Mouse (Mus musculus): ENCODE measurements around the gene Vmn1r176. TPM values are rescaled to one million over a fixed set of nuclear protein-coding genes. Genes with fewer than 3 reads are reported as not detected.
"Not testable (repeated sequence)": the region's sequence is repeated elsewhere in the genome, so short reads cannot be mapped to it uniquely, and the experiment has no call there.

Vmn1r176 gene
- not detected in 2 replicates for polyA plus RNA-seq (2015; fragmentation: Nextera tagmentation; extraction: Ambion mirVana)

- not testable (repeated sequence) for H3K27me3 ChIP-seq (replicated peaks; ENCODE audit: insufficient read depth, low read length); H3K9me3 ChIP-seq (ENCODE audit: low read length); H3K27ac ChIP-seq (ENCODE audit: low read length); ATAC-seq; DNase-seq (ENCODE audit: low spot score); H3K4me1 ChIP-seq (ENCODE audit: insufficient read depth, low read depth, low read length); H3K4me2 ChIP-seq (replicated peaks; ENCODE audit: low read depth, low read length); H3K9ac ChIP-seq (replicated peaks; ENCODE audit: low read depth); H3K36me3 ChIP-seq (ENCODE audit: insufficient read depth, low read length); H3K4me3 ChIP-seq (ENCODE audit: low read depth, low read length)
- no CpG with 5 or more reads among the region's 1 CpGs for WGBS
These were observed at the start of gene Vmn1r176 for GRCm38 (mm10) chr7:23837272-23837671. Gene Vmn1r176 (minus strand): TSS chr7:23837372.

- 43% methylated on average over 3 of the region's 4 CpGs for WGBS
- H3K4me2 ChIP-seq (replicated peaks; ENCODE audit: low read depth, low read length); H3K9ac ChIP-seq (replicated peaks; ENCODE audit: low read depth); H3K4me1 ChIP-seq (ENCODE audit: insufficient read depth, low read depth, low read length); H3K27me3 ChIP-seq (replicated peaks; ENCODE audit: insufficient read depth, low read length); H3K4me3 ChIP-seq (ENCODE audit: low read depth, low read length); ATAC-seq; DNase-seq (ENCODE audit: low spot score); H3K27ac ChIP-seq (ENCODE audit: low read length); H3K36me3 ChIP-seq (ENCODE audit: insufficient read depth, low read length); H3K9me3 ChIP-seq (ENCODE audit: low read length): not testable (repeated sequence)
These were observed 39.7 kb upstream of the Vmn1r176 start for GRCm38 (mm10) chr7:23876918-23877317.

- ATAC-seq; H3K36me3 ChIP-seq (ENCODE audit: insufficient read depth, low read length); H3K9me3 ChIP-seq (ENCODE audit: low read length); H3K4me3 ChIP-seq (ENCODE audit: low read depth, low read length); DNase-seq (ENCODE audit: low spot score); H3K9ac ChIP-seq (replicated peaks; ENCODE audit: low read depth); H3K4me1 ChIP-seq (ENCODE audit: insufficient read depth, low read depth, low read length); H3K27me3 ChIP-seq (replicated peaks; ENCODE audit: insufficient read depth, low read length); H3K4me2 ChIP-seq (replicated peaks; ENCODE audit: low read depth, low read length); H3K27ac ChIP-seq (ENCODE audit: low read length): not testable (repeated sequence)
- 0% methylated on average over 1 of the region's 1 CpGs for WGBS
These were observed 29.2 kb upstream of the Vmn1r176 start, which contains the start of gene Vmn1r177 for GRCm38 (mm10) chr7:23866349-23866748. Gene Vmn1r177 (minus strand): TSS chr7:23866449.

GRCm38 (mm10) chr7:23810543-23810942, 26.6 kb downstream of the Vmn1r176 start, which contains the start of gene Vmn1r175:
Gene Vmn1r175 (minus strand): TSS chr7:23810643.
- not testable (repeated sequence) for H3K9ac ChIP-seq (replicated peaks; ENCODE audit: low read depth); DNase-seq (ENCODE audit: low spot score); H3K4me3 ChIP-seq (ENCODE audit: low read depth, low read length); H3K27ac ChIP-seq (ENCODE audit: low read length); H3K27me3 ChIP-seq (replicated peaks; ENCODE audit: insufficient read depth, low read length); H3K4me2 ChIP-seq (replicated peaks; ENCODE audit: low read depth, low read length); H3K4me1 ChIP-seq (ENCODE audit: insufficient read depth, low read depth, low read length); ATAC-seq; H3K9me3 ChIP-seq (ENCODE audit: low read length); H3K36me3 ChIP-seq (ENCODE audit: insufficient read depth, low read length)

GRCm38 (mm10) chr7:23784526-23784925, 52.6 kb downstream of the Vmn1r176 start:
- no peak overlapping the region for H3K27ac ChIP-seq (ENCODE audit: low read length)
- WGBS: 78% methylated on average over 6 of the region's 6 CpGs
- DNase-seq (ENCODE audit: low spot score) (no peak), ATAC-seq (no peak)
- H3K27me3 ChIP-seq (replicated peaks; ENCODE audit: insufficient read depth, low read length): no peaks in the 10 kb centered on the region
- H3K4me2 ChIP-seq (replicated peaks; ENCODE audit: low read depth, low read length): no peak overlapping the region
- no peaks in the 10 kb centered on the region for H3K36me3 ChIP-seq (ENCODE audit: insufficient read depth, low read length)
- TF ChIP-seq EP300 (IDR thresholded peaks at IDR 0.05) (no peak), CTCF (IDR thresholded peaks at IDR 0.05) (no peak)
- no peak overlapping the region for H3K9ac ChIP-seq (replicated peaks; ENCODE audit: low read depth)
- no peaks in the 10 kb centered on the region for H3K4me1 ChIP-seq (ENCODE audit: insufficient read depth, low read depth, low read length)
- H3K4me3 ChIP-seq (ENCODE audit: low read depth, low read length): no peak overlapping the region
- peaks cover 3% of the 10 kb centered on the region; the same call in 1 of the 2 replicates for H3K9me3 ChIP-seq (ENCODE audit: low read length)

Other genes with a start within 250 kb of the Vmn1r176 start
- gene Vmn1r170, start 231.2 kb downstream of the Vmn1r176 start, polyA plus RNA-seq (2015; fragmentation: Nextera tagmentation; extraction: Ambion mirVana): not detected in 2 replicates
- not detected in 2 replicates for gene Vmn1r171, start 206.7 kb downstream of the Vmn1r176 start, polyA plus RNA-seq (2015; fragmentation: Nextera tagmentation; extraction: Ambion mirVana)
- gene Vmn1r172, start 179.1 kb downstream of the Vmn1r176 start, polyA plus RNA-seq (2015; fragmentation: Nextera tagmentation; extraction: Ambion mirVana): not detected in 2 replicates
- not detected in 2 replicates for gene Vmn1r173, start 136.7 kb downstream of the Vmn1r176 start, polyA plus RNA-seq (2015; fragmentation: Nextera tagmentation; extraction: Ambion mirVana)
- not detected in 2 replicates for gene Vmn1r174, start 85.1 kb downstream of the Vmn1r176 start, polyA plus RNA-seq (2015; fragmentation: Nextera tagmentation; extraction: Ambion mirVana)
- not detected in 2 replicates for gene Vmn1r175, start 26.7 kb downstream of the Vmn1r176 start, polyA plus RNA-seq (2015; fragmentation: Nextera tagmentation; extraction: Ambion mirVana)
- gene Vmn1r177, start 29.1 kb upstream of the Vmn1r176 start, polyA plus RNA-seq (2015; fragmentation: Nextera tagmentation; extraction: Ambion mirVana): not detected in 2 replicates
- not detected in 2 replicates for gene Vmn1r178, start 54.6 kb upstream of the Vmn1r176 start, polyA plus RNA-seq (2015; fragmentation: Nextera tagmentation; extraction: Ambion mirVana)
- not detected in 2 replicates for gene Vmn1r179, start 89.6 kb upstream of the Vmn1r176 start, polyA plus RNA-seq (2015; fragmentation: Nextera tagmentation; extraction: Ambion mirVana)
- not detected in 2 replicates for gene Vmn1r180, start 113.3 kb upstream of the Vmn1r176 start, polyA plus RNA-seq (2015; fragmentation: Nextera tagmentation; extraction: Ambion mirVana)
- gene Vmn1r181, start 137.2 kb upstream of the Vmn1r176 start, polyA plus RNA-seq (2015; fragmentation: Nextera tagmentation; extraction: Ambion mirVana): not detected in 2 replicates
- not detected in 2 replicates for gene V1rd19, start 164.3 kb upstream of the Vmn1r176 start, polyA plus RNA-seq (2015; fragmentation: Nextera tagmentation; extraction: Ambion mirVana)
- not detected in 2 replicates for gene Vmn1r183, start 215.9 kb upstream of the Vmn1r176 start, polyA plus RNA-seq (2015; fragmentation: Nextera tagmentation; extraction: Ambion mirVana)
- 10.4 and 10.5 TPM in 2 replicates for gene Zfp180, start 244.6 kb upstream of the Vmn1r176 start, polyA plus RNA-seq (2015; fragmentation: Nextera tagmentation; extraction: Ambion mirVana)